Mouse (Mus musculus): Measurements from ENCODE around the gene Chrdl1. TPM values are rescaled to one million over a fixed set of nuclear protein-coding genes. Genes with fewer than 3 reads are reported as not detected.

Gene Chrdl1
- polyA plus RNA-seq (2015; fragmentation: Nextera tagmentation; extraction: Ambion mirVana), result 6.3 and 8.0 TPM in 2 replicates

GRCm38 (mm10) chrX:143393791-143394369 lies at the start of gene Chrdl1:
Chrdl1 (minus strand) TSS chrX:143394262.
- peak; percentile 78 for ATAC-seq
- Histone ChIP-seq H3K4me1 (replicated peaks) (no peaks in the 10 kb centered on the region), H3K27me3 (peaks cover 49% of the 10 kb centered on the region), H3K36me3 (no peaks in the 10 kb centered on the region), H3K4me2 (replicated peaks) (peak within 1 kb of the TSS; percentile 69), H3K9ac (replicated peaks) (peak within 1 kb of the TSS; percentile 41; the same call in 1 of the 2 replicates), H3K9me3 (no peaks in the 10 kb centered on the region), H3K4me3 (replicated peaks) (peak within 1 kb of the TSS; percentile 48), H3K27ac (no peak within 1 kb of the TSS)
- WGBS, result 22% methylated on average over 36 of the region's 37 CpGs

- Histone ChIP-seq H3K36me3 (no peaks in the 10 kb centered on the region), H3K4me3 (replicated peaks) (no peak overlapping the region), H3K27me3 (peaks cover 14% of the 10 kb centered on the region; the same call in 1 of the 2 replicates), H3K4me1 (replicated peaks) (no peaks in the 10 kb centered on the region), H3K4me2 (replicated peaks) (no peak overlapping the region), H3K9me3 (no peaks in the 10 kb centered on the region), H3K27ac (no peak overlapping the region), H3K9ac (replicated peaks) (no peak overlapping the region)
- 50% methylated on average over 4 of the region's 4 CpGs for WGBS
- no peak for ATAC-seq
These were observed 48.6 kb upstream of the Chrdl1 start for GRCm38 (mm10) chrX:143442638-143443037.

GRCm38 (mm10) chrX:143404601-143405000 lies 10.5 kb upstream of the Chrdl1 start:
- Histone ChIP-seq H3K9ac (replicated peaks) (no peak overlapping the region), H3K27ac (no peak overlapping the region), H3K36me3 (no peaks in the 10 kb centered on the region), H3K4me3 (replicated peaks) (no peak overlapping the region), H3K4me1 (replicated peaks) (no peaks in the 10 kb centered on the region), H3K9me3 (no peaks in the 10 kb centered on the region), H3K4me2 (replicated peaks) (no peak overlapping the region), H3K27me3 (peaks cover 14% of the 10 kb centered on the region; the same call in 1 of the 2 replicates)
- 60% methylated on average over 2 of the region's 2 CpGs for WGBS
- no peak for ATAC-seq

- Histone ChIP-seq H3K27ac (no peak overlapping the region; the same call in 1 of the 2 replicates), H3K9ac (replicated peaks) (no peak overlapping the region), H3K4me3 (replicated peaks) (no peak overlapping the region), H3K27me3 (no peaks in the 10 kb centered on the region), H3K4me2 (replicated peaks) (no peak overlapping the region), H3K9me3 (no peaks in the 10 kb centered on the region), H3K4me1 (replicated peaks) (no peaks in the 10 kb centered on the region), H3K36me3 (no peaks in the 10 kb centered on the region)
- 56% methylated on average over 4 of the region's 4 CpGs for WGBS
- ATAC-seq, result peak; percentile 79
These were observed 27.7 kb downstream of the Chrdl1 start for GRCm38 (mm10) chrX:143366256-143366959.

GRCm38 (mm10) chrX:143347227-143347626 lies 46.8 kb downstream of the Chrdl1 start:
- Histone ChIP-seq H3K36me3 (no peaks in the 10 kb centered on the region), H3K9ac (replicated peaks) (no peak overlapping the region), H3K4me2 (replicated peaks) (no peak overlapping the region), H3K9me3 (no peaks in the 10 kb centered on the region), H3K4me1 (replicated peaks) (peaks cover 6% of the 10 kb centered on the region; the same call in 1 of the 2 replicates), H3K27ac (0 out of 2 replicates have a peak overlapping the region, but pooled peaks have one; percentile 19), H3K27me3 (peaks cover 38% of the 10 kb centered on the region; the same call in 1 of the 2 replicates), H3K4me3 (replicated peaks) (no peak overlapping the region)
- 0 out of 2 replicates have a peak, but pooled peaks have one; percentile 69 for ATAC-seq
- 30% methylated on average over 5 of the region's 5 CpGs for WGBS

GRCm38 (mm10) chrX:143346739-143347138 lies 47.3 kb downstream of the Chrdl1 start:
- Histone ChIP-seq H3K4me1 (replicated peaks) (peaks cover 6% of the 10 kb centered on the region; the same call in 1 of the 2 replicates), H3K27me3 (peaks cover 38% of the 10 kb centered on the region; the same call in 1 of the 2 replicates), H3K4me3 (replicated peaks) (no peak overlapping the region), H3K9ac (replicated peaks) (no peak overlapping the region), H3K9me3 (no peaks in the 10 kb centered on the region), H3K4me2 (replicated peaks) (no peak overlapping the region), H3K27ac (peak overlapping the region; percentile 46; the same call in 1 of the 2 replicates), H3K36me3 (no peaks in the 10 kb centered on the region)
- 42% methylated on average over 3 of the region's 3 CpGs for WGBS
- peak; percentile 92 for ATAC-seq

- WGBS, result 60% methylated on average over 5 of the region's 5 CpGs
- H3K4me3 ChIP-seq (replicated peaks), result no peak overlapping the region
- H3K27me3 ChIP-seq, result peaks cover 34% of the 10 kb centered on the region; the same call in 1 of the 2 replicates
- H3K4me1 ChIP-seq (replicated peaks), result peaks cover 6% of the 10 kb centered on the region; the same call in 1 of the 2 replicates
- no peak overlapping the region for H3K4me2 ChIP-seq (replicated peaks)
- no peak for ATAC-seq
- H3K9me3 ChIP-seq, result no peaks in the 10 kb centered on the region
- H3K27ac ChIP-seq, result no peak overlapping the region
- H3K9ac ChIP-seq (replicated peaks), result no peak overlapping the region
- no peaks in the 10 kb centered on the region for H3K36me3 ChIP-seq
These were observed 49.3 kb downstream of the Chrdl1 start for GRCm38 (mm10) chrX:143344509-143345495.

GRCm38 (mm10) chrX:143338156-143338555 lies 55.9 kb downstream of the Chrdl1 start:
- Histone ChIP-seq H3K4me1 (replicated peaks) (no peaks in the 10 kb centered on the region; the same call in 1 of the 2 replicates), H3K4me2 (replicated peaks) (no peak overlapping the region), H3K4me3 (replicated peaks) (no peak overlapping the region), H3K9me3 (no peaks in the 10 kb centered on the region), H3K27me3 (peaks cover 43% of the 10 kb centered on the region), H3K36me3 (no peaks in the 10 kb centered on the region), H3K9ac (replicated peaks) (no peak overlapping the region), H3K27ac (no peak overlapping the region)
- no peak for ATAC-seq
- WGBS, result 35% methylated on average over 4 of the region's 4 CpGs

- no peaks in the 10 kb centered on the region for H3K9me3 ChIP-seq
- H3K27me3 ChIP-seq, result peaks cover 38% of the 10 kb centered on the region
- ATAC-seq, result no peak
- no peaks in the 10 kb centered on the region for H3K36me3 ChIP-seq
- peak overlapping the region; percentile 56; the same call in 1 of the 2 replicates for H3K27ac ChIP-seq
- no peaks in the 10 kb centered on the region; the same call in 1 of the 2 replicates for H3K4me1 ChIP-seq (replicated peaks)
- 39% methylated on average over 3 of the region's 3 CpGs for WGBS
- H3K9ac ChIP-seq (replicated peaks), result no peak overlapping the region
- no peak overlapping the region for H3K4me2 ChIP-seq (replicated peaks)
- H3K4me3 ChIP-seq (replicated peaks), result no peak overlapping the region
These were observed 56.5 kb downstream of the Chrdl1 start for GRCm38 (mm10) chrX:143337561-143337960.

- H3K27me3 ChIP-seq, result peaks cover 38% of the 10 kb centered on the region
- 86% methylated on average over 4 of the region's 4 CpGs for WGBS
- no peaks in the 10 kb centered on the region for H3K36me3 ChIP-seq
- H3K4me1 ChIP-seq (replicated peaks), result no peaks in the 10 kb centered on the region; the same call in 1 of the 2 replicates
- ATAC-seq, result no peak
- H3K4me2 ChIP-seq (replicated peaks), result no peak overlapping the region
- H3K4me3 ChIP-seq (replicated peaks), result no peak overlapping the region
- H3K9me3 ChIP-seq, result no peaks in the 10 kb centered on the region
- H3K9ac ChIP-seq (replicated peaks), result no peak overlapping the region
- no peak overlapping the region for H3K27ac ChIP-seq
These were observed 57.4 kb downstream of the Chrdl1 start for GRCm38 (mm10) chrX:143336661-143337060.

GRCm38 (mm10) chrX:143335846-143336245 lies 58.2 kb downstream of the Chrdl1 start:
- ATAC-seq, result no peak
- 73% methylated on average over 5 of the region's 5 CpGs for WGBS
- Histone ChIP-seq H3K27ac (no peak overlapping the region), H3K9me3 (no peaks in the 10 kb centered on the region), H3K9ac (replicated peaks) (no peak overlapping the region), H3K36me3 (no peaks in the 10 kb centered on the region), H3K4me3 (replicated peaks) (no peak overlapping the region), H3K27me3 (peaks cover 43% of the 10 kb centered on the region), H3K4me2 (replicated peaks) (no peak overlapping the region), H3K4me1 (replicated peaks) (no peaks in the 10 kb centered on the region; the same call in 1 of the 2 replicates)
